Mouse (Mus musculus) testis, adult 10 weeks (tissue): ENCODE data around the gene Tmem81. TPM values are rescaled to one million over a fixed set of nuclear protein-coding genes. Genes with fewer than 3 reads are reported as not detected.

Source experiments
- polyA plus RNA-seq: library from polyadenylated mRNA; stranded (reverse); fragments of 350-450 nt; fragmentation: Illumina TruSeq; extraction: RNeasy Lipid Tissue Mini Kit (QIAGEN cat#74804); gene quantifications from one replicate; pipeline ENCODE4 v1.2.3, GENCODE M21; 2014; ENCODE audit warnings: low read depth, low replicate concordance

Tmem81 gene
- 13.8 TPM for polyA plus RNA-seq

DNA sequence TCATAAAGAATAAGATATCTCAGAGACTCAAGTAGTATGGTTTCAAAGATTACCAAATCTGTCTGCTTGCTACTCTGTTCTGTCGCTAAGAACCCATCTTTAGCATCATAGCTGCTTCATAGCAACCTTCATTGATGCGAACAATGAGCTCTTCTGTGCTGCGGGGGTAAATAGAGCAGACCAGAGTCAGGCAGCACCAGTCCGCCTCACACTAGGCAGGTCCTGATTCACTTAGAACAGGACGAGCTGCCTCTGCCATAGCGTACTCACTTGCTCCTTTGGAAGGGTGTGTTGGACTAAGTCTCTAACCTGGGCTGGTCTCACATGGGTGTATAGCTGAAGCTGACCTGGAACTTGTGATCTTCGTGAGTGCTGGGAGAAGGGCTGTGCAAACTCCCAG lies at the start of gene Tmem81:
Tmem81 (plus strand) TSS at position 173 of the 400 bp plus-strand sequence.

GRCm38 (mm10) chr1:132476928-132477691 lies 28.9 kb upstream of the Tmem81 start, which contains the start of gene Rbbp5:
Rbbp5 (plus strand) TSS chr1:132477365.

DNA sequence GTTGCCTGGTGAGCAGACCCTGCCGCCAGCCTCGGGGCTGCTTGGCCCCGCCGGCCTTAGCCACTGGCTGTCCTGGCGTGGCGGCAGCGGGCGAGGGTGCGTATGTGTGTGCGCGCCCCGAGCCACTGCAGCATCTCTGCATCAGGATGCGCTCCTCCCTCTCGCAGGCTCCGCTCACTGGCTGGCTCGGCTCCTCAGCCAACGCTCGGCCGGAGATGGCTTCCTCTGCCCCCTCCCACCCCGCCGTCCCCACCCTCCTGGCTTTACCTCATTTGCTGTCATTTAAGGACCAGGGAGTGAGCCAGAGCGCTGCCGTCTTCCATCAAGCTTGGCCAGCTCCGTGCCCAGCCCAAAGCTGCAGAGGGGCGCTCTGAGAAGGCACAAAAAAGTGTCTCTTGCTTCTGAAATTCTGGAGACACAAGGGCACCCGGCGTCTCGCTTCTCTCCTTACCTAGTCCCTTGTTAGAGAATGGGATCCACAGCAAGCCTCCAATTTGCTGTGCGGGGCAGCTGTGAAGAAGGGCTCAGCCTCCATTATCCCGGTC lies 36.8 kb downstream of the Tmem81 start, which contains the start of gene Cntn2:
Cntn2 (minus strand) TSS at position 495 of the 545 bp plus-strand sequence.

Other genes starting within 250 kb of the Tmem81 start
- 0.25 TPM for gene Klhdc8a, start 207.6 kb upstream of the Tmem81 start, polyA plus RNA-seq
- gene Nuak2, start 190.1 kb upstream of the Tmem81 start, polyA plus RNA-seq, result 1.8 TPM
- gene Tmcc2, start 114.9 kb upstream of the Tmem81 start, polyA plus RNA-seq, result 0.29 TPM
- 7.5 TPM for gene Dstyk, start 88.7 kb upstream of the Tmem81 start, polyA plus RNA-seq
- 19.4 TPM for gene Rbbp5, start 28.9 kb upstream of the Tmem81 start, polyA plus RNA-seq
- gene Cntn2, start 37.0 kb downstream of the Tmem81 start, polyA plus RNA-seq, result not detected
- 0.04 TPM for gene Nfasc, start 235.6 kb downstream of the Tmem81 start, polyA plus RNA-seq